Mouse (Mus musculus): Measurements from ENCODE around the gene Gan.

The Gan gene

GRCm38 (mm10) chr8:117157769-117158091 is 205 bp upstream of the Gan start:
- peak; percentile 93 to 96 for DNase-seq (ENCODE audit: low spot score in 2 of 2)

GRCm38 (mm10) chr8:117159031-117159430 is 1.1 kb downstream of the Gan start:
- DNase-seq (ENCODE audit: low spot score in 2 of 2), result no peak

- no peak for DNase-seq (ENCODE audit: low spot score in 2 of 2)
Measured at GRCm38 (mm10) chr8:117164912-117165311, 7.0 kb downstream of the Gan start.

GRCm38 (mm10) chr8:117165542-117165941 is 7.6 kb downstream of the Gan start:
- no peak for DNase-seq (ENCODE audit: low spot score in 2 of 2)

GRCm38 (mm10) chr8:117166515-117166914 is 8.6 kb downstream of the Gan start:
- DNase-seq (ENCODE audit: low spot score in 2 of 2), result no peak

GRCm38 (mm10) chr8:117167243-117167883 is 9.4 kb downstream of the Gan start:
- no peak for DNase-seq (ENCODE audit: low spot score in 2 of 2)

- DNase-seq (ENCODE audit: low spot score in 2 of 2), result no peak
Measured at GRCm38 (mm10) chr8:117168378-117168777, 10.4 kb downstream of the Gan start.

GRCm38 (mm10) chr8:117171826-117172225 is 13.9 kb downstream of the Gan start:
- DNase-seq (ENCODE audit: low spot score in 2 of 2), result no peak

- DNase-seq (ENCODE audit: low spot score in 2 of 2), result peak; percentile 49 to 54
Measured at GRCm38 (mm10) chr8:117172904-117173303, 15.0 kb downstream of the Gan start.

- DNase-seq (ENCODE audit: low spot score in 2 of 2), result no peak
Measured at GRCm38 (mm10) chr8:117173690-117174089, 15.8 kb downstream of the Gan start.

- no peak for DNase-seq (ENCODE audit: low spot score in 2 of 2)
Measured at GRCm38 (mm10) chr8:117174536-117174935, 16.6 kb downstream of the Gan start.

- no peak for DNase-seq (ENCODE audit: low spot score in 2 of 2)
Measured at GRCm38 (mm10) chr8:117176308-117176707, 18.4 kb downstream of the Gan start.

- DNase-seq (ENCODE audit: low spot score in 2 of 2), result no peak
Measured at GRCm38 (mm10) chr8:117177236-117177635, 19.3 kb downstream of the Gan start.

GRCm38 (mm10) chr8:117178039-117178438 is 20.1 kb downstream of the Gan start:
- DNase-seq (ENCODE audit: low spot score in 2 of 2), result no peak

GRCm38 (mm10) chr8:117178676-117179075 is 20.7 kb downstream of the Gan start:
- no peak for DNase-seq (ENCODE audit: low spot score in 2 of 2)

GRCm38 (mm10) chr8:117182746-117183145 is 24.8 kb downstream of the Gan start:
- no peak for DNase-seq (ENCODE audit: low spot score in 2 of 2)

- no peak for DNase-seq (ENCODE audit: low spot score in 2 of 2)
Measured at GRCm38 (mm10) chr8:117183664-117184377, 25.9 kb downstream of the Gan start.

- peak; percentile 27 to 28 for DNase-seq (ENCODE audit: low spot score in 2 of 2)
Measured at GRCm38 (mm10) chr8:117194355-117194754, 36.4 kb downstream of the Gan start.

GRCm38 (mm10) chr8:117196593-117196992 is 38.7 kb downstream of the Gan start:
- no peak for DNase-seq (ENCODE audit: low spot score in 2 of 2)

GRCm38 (mm10) chr8:117197551-117197950 is 39.6 kb downstream of the Gan start:
- no peak for DNase-seq (ENCODE audit: low spot score in 2 of 2)

- peak; percentile 79 to 82 for DNase-seq (ENCODE audit: low spot score in 2 of 2)
Measured at GRCm38 (mm10) chr8:117198141-117198935, 40.4 kb downstream of the Gan start.

- peak; percentile 29 to 48 for DNase-seq (ENCODE audit: low spot score in 2 of 2)
Measured at GRCm38 (mm10) chr8:117199658-117200057, 41.7 kb downstream of the Gan start.

GRCm38 (mm10) chr8:117200346-117200745 is 42.4 kb downstream of the Gan start:
- DNase-seq (ENCODE audit: low spot score in 2 of 2), result no peak
